Mouse (Mus musculus) liver, postnatal 0 days (tissue): ENCODE measurements around the gene Prkcb.

ENCODE experiments used
- CTCF ChIP-seq: sonication (generic); IDR thresholded peaks from 2 replicates; pipeline ENCODE4 v1.5.1; 2016; ENCODE audit warnings: antibody characterized with exemption, low read depth
- EP300 ChIP-seq: IDR thresholded peaks from 2 replicates; pipeline ENCODE4 v1.6.1; 2016; ENCODE audit warnings: antibody characterized with exemption, low read depth, mild to moderate bottlenecking

GRCm38 (mm10) chr7:122280334-122280733 is 8.2 kb upstream of the Prkcb start:
- no peak for TF ChIP-seq CTCF
- TF ChIP-seq EP300, result no peak
